Mouse (Mus musculus) cerebellum, adult 2 months (tissue): ENCODE measurements around the gene Epn1. TPM values are rescaled to one million over a fixed set of nuclear protein-coding genes. Genes with fewer than 3 reads are reported as not detected.
A peak's percentile ranks its signal among the peaks of the same experiment; 100 is the strongest.

Source experiments
- DNase-seq, 2 experiments: peaks; one replicate each; pipeline ENCODE4 v3.0.0; 2021
- H3K27ac ChIP-seq: fragments of 200-500 bp; 2 replicates; pipeline ENCODE4 v1.5.1; 2012; ENCODE audit warnings: low read length, control low read depth, inconsistent platforms; ENCODE audit not compliant: insufficient read depth
- H3K27me3 ChIP-seq: fragments of 200-500 bp; 2 replicates; pipeline ENCODE4 v1.6.1; 2012; ENCODE audit warnings: inconsistent platforms, mild to moderate bottlenecking, low read length, moderate library complexity; ENCODE audit not compliant: control insufficient read depth, insufficient read depth
- H3K4me1 ChIP-seq: fragments of 200-500 bp; 2 replicates; pipeline ENCODE4 v1.6.1; 2011; ENCODE audit warnings: low read length; ENCODE audit not compliant: control insufficient read depth, insufficient read depth
- H3K4me3 ChIP-seq: fragments of 200-500 bp; replicated peaks from 2 replicates; pipeline ENCODE3; 2011; ENCODE audit warnings: mild to moderate bottlenecking, low read depth, low read length, control low read depth; ENCODE audit not compliant: insufficient read depth
- CTCF ChIP-seq: fragments of 200-500 bp; IDR thresholded peaks from 2 replicates; pipeline ENCODE4 v1.5.1; 2011; ENCODE audit warnings: low read depth, mild to moderate bottlenecking, control low read depth, low read length, moderate library complexity, borderline replicate concordance; ENCODE audit not compliant: insufficient read depth
- POLR2A ChIP-seq: fragments of 200-500 bp; IDR thresholded peaks from 2 replicates; pipeline ENCODE4 v1.6.1; 2011; ENCODE audit warnings: low read length, control low read depth, borderline replicate concordance; ENCODE audit not compliant: insufficient read depth
- WGBS: fragments of 180-500 bp; shearing (Covaris S2); methylation state at CpG from one replicate; pipeline ENCODE4 v1.1.7; 2018; 5-methylcytosine and 5-hydroxymethylcytosine counted together
- polyA plus RNA-seq: library from polyadenylated mRNA; depleted of rRNA; stranded (reverse); fragments of >200 nt; gene quantifications from 2 replicates; pipeline ENCODE4 v1.2.3, GENCODE M21; 2012

The Epn1 gene
- polyA plus RNA-seq, 1 experiment, result 246 TPM

DNA sequence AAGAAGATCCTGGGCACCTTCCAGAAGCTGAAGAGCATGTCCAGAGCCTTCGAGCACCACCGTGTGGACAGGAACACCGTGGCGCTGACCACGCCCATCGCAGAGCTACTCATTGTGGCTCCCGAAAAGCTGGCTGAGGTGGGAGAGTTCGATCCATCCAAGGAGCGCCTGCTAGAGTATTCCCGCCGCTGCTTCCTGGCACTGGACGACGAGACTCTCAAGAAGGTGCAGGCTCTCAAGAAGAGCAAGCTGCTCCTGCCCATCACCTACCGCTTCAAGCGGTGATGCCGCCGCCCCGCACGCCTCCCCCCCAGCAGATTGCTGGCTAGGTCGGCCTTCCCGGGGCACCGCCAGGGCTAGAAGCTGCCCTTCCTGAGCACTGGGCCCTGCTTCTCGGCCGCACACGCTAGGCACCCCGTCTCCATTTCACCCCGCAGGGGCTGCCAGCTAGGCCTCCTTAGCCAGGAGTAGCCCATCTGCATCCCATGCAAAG, 19.8 kb upstream of the Epn1 start:
- Histone ChIP-seq H3K27me3 (no peaks in the 10 kb centered on the region), H3K4me3 (peak overlapping the region; percentile 91), H3K4me1 (peaks cover 8% of the 10 kb centered on the region), H3K27ac (peak overlapping the region; percentile 62)
- peak; percentile 88 to 92 for DNase-seq
- TF ChIP-seq POLR2A, result peak; percentile 51; the same call in 1 of the 2 replicates
- peak; percentile 84 for TF ChIP-seq CTCF
- WGBS, result 1% methylated on average over 27 of the region's 27 CpGs

DNA sequence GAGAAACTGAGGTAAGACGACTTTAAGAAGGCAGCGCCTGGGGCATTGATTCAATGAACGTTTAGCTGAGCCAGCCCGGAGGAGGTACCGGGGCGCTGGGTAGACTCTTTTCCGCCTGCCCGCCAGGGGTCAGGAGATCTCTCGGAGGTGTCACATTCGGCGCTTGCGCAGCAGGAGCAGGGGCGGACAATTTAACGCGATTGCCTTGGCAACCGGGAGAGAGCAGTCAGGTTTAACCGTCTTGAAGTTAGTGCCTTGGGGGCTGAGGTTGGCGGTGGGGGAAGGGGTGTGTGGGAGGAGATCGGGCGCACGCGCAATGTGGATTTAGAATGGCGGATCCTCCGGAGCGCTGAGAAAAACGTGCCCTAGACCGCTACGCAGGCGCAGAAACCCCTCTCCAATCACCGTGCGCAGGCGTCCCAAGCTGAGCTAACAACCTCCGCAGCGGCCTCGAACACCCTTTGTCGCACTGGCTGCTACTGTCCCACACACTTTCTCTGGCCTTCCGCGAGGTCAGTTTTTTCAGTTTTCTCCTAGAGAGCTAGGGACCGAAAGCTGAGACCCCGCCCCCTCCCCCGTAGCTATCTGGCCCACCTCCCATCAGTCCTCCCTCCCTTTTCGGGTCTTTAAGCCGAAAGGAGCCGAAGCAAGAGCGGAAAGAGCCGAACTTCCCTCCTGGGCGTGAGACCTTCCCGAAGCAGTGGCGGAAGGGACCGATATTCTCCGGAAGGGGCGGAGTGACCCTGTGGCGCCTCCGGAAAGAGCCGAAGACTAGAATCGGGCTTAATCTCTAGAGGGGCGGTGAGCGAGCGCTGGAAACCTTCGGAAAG, 18.9 kb upstream of the Epn1 start:
- no peaks in the 10 kb centered on the region for H3K27me3 ChIP-seq
- WGBS, result under 1% methylated on average over 60 of the region's 60 CpGs
- H3K4me1 ChIP-seq, result peaks cover 11% of the 10 kb centered on the region
- TF ChIP-seq CTCF (peak; percentile 52; the same call in 1 of the 2 replicates), POLR2A (peak; percentile 57; the same call in 1 of the 2 replicates)
- peak; percentile 97 to 100 for DNase-seq
- H3K4me3 ChIP-seq, result peak overlapping the region; percentile 91
- peak overlapping the region; percentile 85 for H3K27ac ChIP-seq

- WGBS, result under 1% methylated on average over 65 of the region's 65 CpGs
- Histone ChIP-seq H3K4me1 (peaks cover 13% of the 10 kb centered on the region), H3K27ac (peak within 1 kb of the TSS; percentile 85), H3K27me3 (no peaks in the 10 kb centered on the region), H3K4me3 (peak within 1 kb of the TSS; percentile 91)
- DNase-seq, result peak; percentile 94
- TF ChIP-seq POLR2A, result peak; percentile 57; the same call in 1 of the 2 replicates
- no peak for TF ChIP-seq CTCF
Measured at GRCm38 (mm10) chr7:5061774-5062359, 18.2 kb upstream of the Epn1 start, which contains the start of gene U2af2. TSS of gene U2af2 (plus strand) at chr7:5062143.

GRCm38 (mm10) chr7:5062360-5063001, 17.6 kb upstream of the Epn1 start:
- under 1% methylated on average over 51 of the region's 51 CpGs for WGBS
- no peak for TF ChIP-seq POLR2A
- no peak for TF ChIP-seq CTCF
- Histone ChIP-seq H3K27ac (peak overlapping the region; percentile 82), H3K4me3 (peak overlapping the region; percentile 90), H3K4me1 (peaks cover 17% of the 10 kb centered on the region), H3K27me3 (no peaks in the 10 kb centered on the region)
- DNase-seq, result no peak

GRCm38 (mm10) chr7:5064886-5065285, 15.1 kb upstream of the Epn1 start:
- Histone ChIP-seq H3K27me3 (no peaks in the 10 kb centered on the region), H3K27ac (no peak overlapping the region), H3K4me3 (no peak overlapping the region), H3K4me1 (peaks cover 9% of the 10 kb centered on the region; the same call in 1 of the 2 replicates)
- WGBS, result 94% methylated on average over 6 of the region's 6 CpGs
- DNase-seq, result no peak
- TF ChIP-seq CTCF (no peak), POLR2A (no peak)

GRCm38 (mm10) chr7:5073586-5073985, 6.4 kb upstream of the Epn1 start:
- H3K27me3 ChIP-seq, result no peaks in the 10 kb centered on the region
- H3K4me3 ChIP-seq, result no peak overlapping the region
- 78% methylated on average over 1 of the region's 1 CpGs for WGBS
- no peak for DNase-seq
- H3K27ac ChIP-seq, result no peak overlapping the region
- TF ChIP-seq POLR2A (no peak), CTCF (no peak)
- H3K4me1 ChIP-seq, result peaks cover 8% of the 10 kb centered on the region

- DNase-seq, result no peak
- H3K4me3 ChIP-seq, result no peak overlapping the region
- H3K27ac ChIP-seq, result no peak overlapping the region
- H3K4me1 ChIP-seq, result peaks cover 8% of the 10 kb centered on the region
- no peak for TF ChIP-seq CTCF
- no peak for TF ChIP-seq POLR2A
- no peaks in the 10 kb centered on the region for H3K27me3 ChIP-seq
- 85% methylated on average over 5 of the region's 5 CpGs for WGBS
Measured at GRCm38 (mm10) chr7:5074984-5075383, 5.1 kb upstream of the Epn1 start.
